Mouse (Mus musculus) kidney, embryonic 16.5 days (tissue): ENCODE data around the gene Rbm20. TPM values are rescaled to one million over a fixed set of nuclear protein-coding genes. Genes with fewer than 3 reads are reported as not detected.

ENCODE experiments used
- ATAC-seq: fragments of 200-750 bp; cut with Nextera tagmentation; 2 replicates; pipeline ENCODE4 v1.8.0; 2017; ENCODE audit warnings: moderate TSS enrichment; ENCODE audit not compliant: low FRiP score, low TSS enrichment
- H3K27ac ChIP-seq: fragments of 300-500 bp; sonication (generic); 2 replicates; pipeline ENCODE4 v1.5.1; 2014; ENCODE audit warnings: low read length
- H3K27me3 ChIP-seq: fragments of 300-500 bp; sonication (generic); 2 replicates; pipeline ENCODE4 v1.6.1; 2014; ENCODE audit warnings: low read length, control low read depth, mixed read lengths; ENCODE audit not compliant: insufficient read depth
- H3K36me3 ChIP-seq: fragments of 300-500 bp; sonication (generic); 2 replicates; pipeline ENCODE4 v1.6.1; 2014; ENCODE audit warnings: low read length, control low read depth, mixed read lengths; ENCODE audit not compliant: insufficient read depth
- H3K4me1 ChIP-seq: fragments of 300-500 bp; sonication (generic); 2 replicates; pipeline ENCODE4 v1.6.1; 2014; ENCODE audit warnings: low read length, control low read depth, mixed read lengths; ENCODE audit not compliant: insufficient read depth
- H3K4me2 ChIP-seq: fragments of 300-500 bp; sonication (generic); replicated peaks from 2 replicates; pipeline ENCODE4 v1.6.1; 2014; ENCODE audit warnings: low read depth, low read length
- H3K4me3 ChIP-seq: fragments of 300-500 bp; sonication (generic); 2 replicates; pipeline ENCODE4 v1.5.1; 2014; ENCODE audit warnings: mild to moderate bottlenecking, low read length
- H3K9ac ChIP-seq: fragments of 300-500 bp; sonication (generic); replicated peaks from 2 replicates; pipeline ENCODE4 v1.6.1; 2014; ENCODE audit warnings: low read length
- H3K9me3 ChIP-seq: fragments of 300-500 bp; sonication (generic); 2 replicates; pipeline ENCODE4 v1.6.1; 2016; ENCODE audit warnings: low read length, control low read depth
- WGBS: fragments of 180-500 bp; shearing (Covaris S2); extraction: QIAGEN DNeasy Blood & Tissue Kit; methylation state at CpG from one replicate; pipeline ENCODE4 v1.1.7; 2014; 5-methylcytosine and 5-hydroxymethylcytosine counted together
- polyA plus RNA-seq: library from polyadenylated mRNA; unstranded; fragments of >200 nt; fragmentation: Nextera tagmentation; extraction: Ambion mirVana; gene quantifications from 2 replicates; pipeline ENCODE4 v1.2.1, GENCODE M21; 2015

The Rbm20 gene
- polyA plus RNA-seq, 1 experiment from 2014 or later: 2.5 TPM

- Histone ChIP-seq H3K4me2 (no peak overlapping the region), H3K4me3 (no peak overlapping the region), H3K9ac (no peak overlapping the region), H3K36me3 (no peaks in the 10 kb centered on the region), H3K27me3 (no peaks in the 10 kb centered on the region), H3K4me1 (peaks cover 4% of the 10 kb centered on the region), H3K9me3 (no peaks in the 10 kb centered on the region; the same call in 1 of the 2 replicates), H3K27ac (peak overlapping the region; percentile 26; the same call in 1 of the 2 replicates)
- ATAC-seq: 0 out of 2 replicates have a peak, but pooled peaks have one; percentile 22
- 81% methylated on average over 4 of the region's 4 CpGs for WGBS
Measured at GRCm38 (mm10) chr19:53815714-53816113, 138.6 kb downstream of the Rbm20 start.

- Histone ChIP-seq H3K4me1 (peaks cover 9% of the 10 kb centered on the region), H3K27ac (peak overlapping the region; percentile 26; the same call in 1 of the 2 replicates), H3K4me3 (no peak overlapping the region), H3K9me3 (no peaks in the 10 kb centered on the region; the same call in 1 of the 2 replicates), H3K4me2 (no peak overlapping the region), H3K27me3 (no peaks in the 10 kb centered on the region), H3K36me3 (no peaks in the 10 kb centered on the region), H3K9ac (no peak overlapping the region)
- ATAC-seq: no peak
- 73% methylated on average over 11 of the region's 11 CpGs for WGBS
Measured at GRCm38 (mm10) chr19:53816242-53816641, 139.1 kb downstream of the Rbm20 start.

- Histone ChIP-seq H3K4me2 (no peak overlapping the region), H3K9ac (0 out of 2 replicates have a peak overlapping the region, but pooled peaks have one; percentile 12), H3K9me3 (no peaks in the 10 kb centered on the region; the same call in 1 of the 2 replicates), H3K36me3 (no peaks in the 10 kb centered on the region), H3K27ac (no peak overlapping the region), H3K4me3 (no peak overlapping the region), H3K4me1 (peaks cover 19% of the 10 kb centered on the region), H3K27me3 (no peaks in the 10 kb centered on the region)
- WGBS: 38% methylated on average over 6 of the region's 6 CpGs
- no peak for ATAC-seq
Measured at GRCm38 (mm10) chr19:53819299-53819698, 142.2 kb downstream of the Rbm20 start.

- Histone ChIP-seq H3K27ac (peak overlapping the region; percentile 78), H3K4me2 (no peak overlapping the region), H3K9me3 (no peaks in the 10 kb centered on the region; the same call in 1 of the 2 replicates), H3K4me1 (peaks cover 19% of the 10 kb centered on the region), H3K36me3 (no peaks in the 10 kb centered on the region), H3K27me3 (no peaks in the 10 kb centered on the region), H3K9ac (peak overlapping the region; percentile 28; the same call in 1 of the 2 replicates), H3K4me3 (no peak overlapping the region)
- peak; percentile 86 for ATAC-seq
- 37% methylated on average over 13 of the region's 13 CpGs for WGBS
Measured at GRCm38 (mm10) chr19:53821241-53822120, 144.4 kb downstream of the Rbm20 start.

- no peaks in the 10 kb centered on the region for H3K36me3 ChIP-seq
- no peak overlapping the region for H3K4me2 ChIP-seq
- no peaks in the 10 kb centered on the region for H3K27me3 ChIP-seq
- no peak overlapping the region for H3K27ac ChIP-seq
- peaks cover 19% of the 10 kb centered on the region for H3K4me1 ChIP-seq
- no peak overlapping the region for H3K9ac ChIP-seq
- no peak overlapping the region for H3K4me3 ChIP-seq
- no peak for ATAC-seq
- H3K9me3 ChIP-seq: no peaks in the 10 kb centered on the region
- WGBS: 22% methylated on average over 6 of the region's 6 CpGs
Measured at GRCm38 (mm10) chr19:53823847-53824246, 146.7 kb downstream of the Rbm20 start.

GRCm38 (mm10) chr19:53824872-53825680 lies 148.0 kb downstream of the Rbm20 start:
- 0 out of 2 replicates have a peak, but pooled peaks have one; percentile 16 for ATAC-seq
- peak overlapping the region; percentile 32; the same call in 1 of the 2 replicates for H3K9ac ChIP-seq

GRCm38 (mm10) chr19:53829990-53830389 lies 152.9 kb downstream of the Rbm20 start:
- Histone ChIP-seq H3K27me3 (no peaks in the 10 kb centered on the region), H3K4me3 (no peak overlapping the region), H3K36me3 (no peaks in the 10 kb centered on the region), H3K4me2 (peak overlapping the region; percentile 36), H3K4me1 (peaks cover 26% of the 10 kb centered on the region), H3K9ac (no peak overlapping the region), H3K27ac (peak overlapping the region; percentile 13; the same call in 1 of the 2 replicates), H3K9me3 (no peaks in the 10 kb centered on the region)
- 13% methylated on average over 6 of the region's 6 CpGs for WGBS
- peak; percentile 63; the same call in 1 of the 2 replicates for ATAC-seq

More at GRCm38 (mm10) chr19:53824872-53825680, 148.0 kb downstream of the Rbm20 start:
- Histone ChIP-seq H3K9me3 (no peaks in the 10 kb centered on the region), H3K27ac (no peak overlapping the region), H3K36me3 (no peaks in the 10 kb centered on the region), H3K4me3 (peak overlapping the region; percentile 34), H3K4me1 (peaks cover 21% of the 10 kb centered on the region), H3K4me2 (peak overlapping the region; percentile 40), H3K27me3 (no peaks in the 10 kb centered on the region)
- 57% methylated on average over 21 of the region's 21 CpGs for WGBS

- peaks cover 26% of the 10 kb centered on the region for H3K4me1 ChIP-seq
- peak overlapping the region; percentile 89 for H3K27ac ChIP-seq
- no peaks in the 10 kb centered on the region for H3K36me3 ChIP-seq
- H3K27me3 ChIP-seq: no peaks in the 10 kb centered on the region
- 3% methylated on average over 8 of the region's 8 CpGs for WGBS
- H3K4me3 ChIP-seq: no peak overlapping the region
- peak overlapping the region; percentile 36 for H3K4me2 ChIP-seq
- H3K9me3 ChIP-seq: no peaks in the 10 kb centered on the region
- ATAC-seq: peak; percentile 98
- H3K9ac ChIP-seq: peak overlapping the region; percentile 51
Measured at GRCm38 (mm10) chr19:53830407-53831163, 153.5 kb downstream of the Rbm20 start.

- H3K4me2 ChIP-seq: no peak overlapping the region
- peak overlapping the region; percentile 89 for H3K27ac ChIP-seq
- ATAC-seq: no peak
Measured at GRCm38 (mm10) chr19:53831164-53831448, 154.0 kb downstream of the Rbm20 start.

More at GRCm38 (mm10) chr19:53831164-53831448, 154.0 kb downstream of the Rbm20 start:
- 19% methylated on average over 3 of the region's 3 CpGs for WGBS
- Histone ChIP-seq H3K9ac (peak overlapping the region; percentile 51), H3K27me3 (no peaks in the 10 kb centered on the region), H3K4me1 (peaks cover 29% of the 10 kb centered on the region), H3K36me3 (no peaks in the 10 kb centered on the region), H3K9me3 (no peaks in the 10 kb centered on the region), H3K4me3 (no peak overlapping the region)
